Mouse (Mus musculus): ENCODE results near the gene Slc43a1. TPM values are rescaled to one million over a fixed set of nuclear protein-coding genes. Genes with fewer than 3 reads are reported as not detected.

Slc43a1 gene
- polyA plus RNA-seq, 1 experiment from 2014 or later, result 18.8 TPM

GRCm38 (mm10) chr2:84882606-84883005 is 44.0 kb downstream of the Slc43a1 start:
- no peak for TF ChIP-seq CTCF (IDR thresholded peaks at IDR 0.05; ENCODE audit: low read depth)
- ATAC-seq (ENCODE audit: insufficient read depth), result peak; percentile 19; the same call in 1 of the 2 replicates
- H3K4me3 ChIP-seq (ENCODE audit: low read depth, low read length), result no peak overlapping the region
- no peak overlapping the region for H3K27ac ChIP-seq (ENCODE audit: low read depth)
- no peak overlapping the region for H3K9ac ChIP-seq
- DNase-seq, result peak; percentile 57
- no peaks in the 10 kb centered on the region for H3K36me3 ChIP-seq (ENCODE audit: insufficient read depth)
- WGBS, result 2% methylated on average over 23 of the region's 23 CpGs
- peaks cover 68% of the 10 kb centered on the region for H3K27me3 ChIP-seq (ENCODE audit: insufficient read depth, low read length)
- no peaks in the 10 kb centered on the region for H3K4me1 ChIP-seq (ENCODE audit: insufficient read depth)
- H3K9me3 ChIP-seq (ENCODE audit: low read depth, low read length), result no peaks in the 10 kb centered on the region
- H3K4me2 ChIP-seq, result peak overlapping the region; percentile 51

GRCm38 (mm10) chr2:84883084-84883483 is 44.4 kb downstream of the Slc43a1 start:
- 9% methylated on average over 6 of the region's 6 CpGs for WGBS
- ATAC-seq (ENCODE audit: insufficient read depth), result 0 out of 2 replicates have a peak, but pooled peaks have one; percentile 2
- peak overlapping the region; percentile 51 for H3K4me2 ChIP-seq
- H3K9me3 ChIP-seq (ENCODE audit: low read depth, low read length), result no peaks in the 10 kb centered on the region
- TF ChIP-seq CTCF (IDR thresholded peaks at IDR 0.05; ENCODE audit: low read depth), result no peak
- H3K9ac ChIP-seq, result no peak overlapping the region
- no peaks in the 10 kb centered on the region for H3K36me3 ChIP-seq (ENCODE audit: insufficient read depth)
- no peaks in the 10 kb centered on the region; the same call in 1 of the 2 replicates for H3K4me1 ChIP-seq (ENCODE audit: insufficient read depth)
- no peak overlapping the region for H3K27ac ChIP-seq (ENCODE audit: low read depth)
- H3K4me3 ChIP-seq (ENCODE audit: low read depth, low read length), result no peak overlapping the region
- DNase-seq, result no peak
- H3K27me3 ChIP-seq (ENCODE audit: insufficient read depth, low read length), result peaks cover 73% of the 10 kb centered on the region

DNA sequence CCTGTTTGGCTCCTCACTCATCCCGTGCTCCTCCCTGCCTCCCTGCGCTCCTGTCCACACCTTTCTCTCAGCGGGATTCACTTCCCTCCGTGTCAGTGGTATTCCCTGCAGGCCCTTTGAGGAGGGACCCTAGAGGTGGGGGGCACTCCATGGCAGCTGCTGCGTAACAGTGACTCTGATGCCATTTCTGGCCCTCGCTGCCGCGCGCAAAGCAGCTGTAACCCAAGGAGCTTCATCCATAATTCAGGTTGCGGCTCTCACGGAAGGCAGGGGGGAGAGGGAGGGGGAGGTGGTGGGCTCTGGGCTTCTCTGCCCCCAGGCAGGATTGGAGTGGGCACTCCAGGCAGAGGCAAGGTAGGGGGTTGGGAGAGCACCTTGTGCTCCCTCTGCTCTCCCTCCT is 44.9 kb downstream of the Slc43a1 start:
- DNase-seq, result no peak
- 4% methylated on average over 11 of the region's 11 CpGs for WGBS

GRCm38 (mm10) chr2:84883942-84884341 is 45.3 kb downstream of the Slc43a1 start:
- ATAC-seq (ENCODE audit: insufficient read depth), result no peak
- Histone ChIP-seq H3K4me1 (ENCODE audit: insufficient read depth) (peaks cover 3% of the 10 kb centered on the region), H3K27ac (ENCODE audit: low read depth) (no peak overlapping the region), H3K9ac (no peak overlapping the region), H3K9me3 (ENCODE audit: low read depth, low read length) (no peaks in the 10 kb centered on the region), H3K27me3 (ENCODE audit: insufficient read depth, low read length) (peaks cover 78% of the 10 kb centered on the region), H3K4me2 (no peak overlapping the region), H3K36me3 (ENCODE audit: insufficient read depth) (no peaks in the 10 kb centered on the region), H3K4me3 (ENCODE audit: low read depth, low read length) (no peak overlapping the region)
- no peak for TF ChIP-seq CTCF (IDR thresholded peaks at IDR 0.05; ENCODE audit: low read depth)
- DNase-seq, result no peak
- 71% methylated on average over 4 of the region's 4 CpGs for WGBS

More for the DNA sequence above, 44.9 kb downstream of the Slc43a1 start:
- H3K4me2 ChIP-seq, result peak overlapping the region; percentile 51
- no peak for TF ChIP-seq CTCF (IDR thresholded peaks at IDR 0.05; ENCODE audit: low read depth)
- no peaks in the 10 kb centered on the region; the same call in 1 of the 2 replicates for H3K4me1 ChIP-seq (ENCODE audit: insufficient read depth)
- H3K27me3 ChIP-seq (ENCODE audit: insufficient read depth, low read length), result peaks cover 76% of the 10 kb centered on the region
- no peaks in the 10 kb centered on the region for H3K9me3 ChIP-seq (ENCODE audit: low read depth, low read length)
- H3K27ac ChIP-seq (ENCODE audit: low read depth), result no peak overlapping the region
- no peak for ATAC-seq (ENCODE audit: insufficient read depth)
- no peak overlapping the region for H3K4me3 ChIP-seq (ENCODE audit: low read depth, low read length)
- H3K36me3 ChIP-seq (ENCODE audit: insufficient read depth), result no peaks in the 10 kb centered on the region
- H3K9ac ChIP-seq, result no peak overlapping the region

DNA sequence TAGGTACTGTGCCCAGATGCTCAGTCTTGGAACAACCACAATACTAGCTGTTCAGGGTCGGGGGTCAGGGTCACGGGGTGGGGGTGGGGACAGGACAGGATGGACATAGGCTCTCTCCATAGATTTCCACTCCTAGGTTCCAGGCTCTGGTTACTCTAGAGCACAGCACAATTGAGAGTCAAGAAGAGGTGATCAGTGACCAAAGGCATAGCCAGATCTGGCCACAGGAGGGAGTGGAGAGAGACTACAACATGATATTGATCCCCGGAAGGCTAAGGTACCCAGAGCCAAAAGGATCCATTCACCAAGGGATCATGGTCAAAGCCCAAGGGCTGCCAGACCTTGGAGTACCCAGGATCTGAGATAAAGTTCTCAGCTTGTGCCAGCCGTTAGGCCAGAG is 46.0 kb downstream of the Slc43a1 start:
- peaks cover 10% of the 10 kb centered on the region for H3K4me1 ChIP-seq (ENCODE audit: insufficient read depth)
- DNase-seq, result no peak

GRCm38 (mm10) chr2:84885084-84886055 is 46.7 kb downstream of the Slc43a1 start:
- H3K4me2 ChIP-seq, result peak overlapping the region; percentile 79
- H3K4me1 ChIP-seq (ENCODE audit: insufficient read depth), result peaks cover 11% of the 10 kb centered on the region

More for the DNA sequence above, 46.0 kb downstream of the Slc43a1 start:
- Histone ChIP-seq H3K27me3 (ENCODE audit: insufficient read depth, low read length) (peaks cover 84% of the 10 kb centered on the region), H3K9me3 (ENCODE audit: low read depth, low read length) (no peaks in the 10 kb centered on the region), H3K4me3 (ENCODE audit: low read depth, low read length) (no peak overlapping the region), H3K36me3 (ENCODE audit: insufficient read depth) (no peaks in the 10 kb centered on the region), H3K4me2 (no peak overlapping the region), H3K9ac (no peak overlapping the region), H3K27ac (ENCODE audit: low read depth) (no peak overlapping the region)
- 39% methylated on average over 4 of the region's 4 CpGs for WGBS
- TF ChIP-seq CTCF (IDR thresholded peaks at IDR 0.05; ENCODE audit: low read depth), result peak; percentile 25; the same call in 1 of the 2 replicates
- ATAC-seq (ENCODE audit: insufficient read depth), result no peak

DNA sequence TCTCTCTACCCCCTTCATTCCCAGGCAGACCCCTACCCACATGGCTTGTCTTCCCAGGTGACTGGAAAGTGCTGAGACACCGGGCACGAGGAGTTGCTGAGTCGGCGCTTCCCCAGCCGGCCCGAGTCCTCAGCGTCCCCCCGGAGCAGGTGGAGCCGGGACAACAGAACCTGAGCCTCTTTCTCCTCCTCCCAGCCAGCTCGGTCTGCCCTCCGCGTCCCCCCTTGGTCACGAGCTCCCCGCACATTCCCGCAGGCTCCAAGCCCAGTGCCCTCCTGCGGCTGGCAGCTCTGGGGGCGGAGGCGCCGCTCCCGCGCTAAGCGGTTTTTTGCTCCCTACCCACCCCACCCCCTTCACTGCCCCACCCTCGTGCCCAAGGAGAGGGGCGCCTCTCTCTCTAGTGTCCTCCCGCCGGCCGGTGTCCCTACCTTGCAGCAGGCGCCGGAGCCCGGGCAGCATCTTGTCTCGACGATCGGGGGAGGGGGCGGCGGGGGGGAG is 47.6 kb downstream of the Slc43a1 start, which contains the start of gene Rtn4rl2:
Rtn4rl2 (minus strand) TSS at position 477 of the 498 bp plus-strand sequence.
- H3K27me3 ChIP-seq (ENCODE audit: insufficient read depth, low read length), result peaks cover 78% of the 10 kb centered on the region
- peak within 1 kb of the TSS; percentile 79 for H3K4me2 ChIP-seq
- 2% methylated on average over 29 of the region's 35 CpGs for WGBS
- peak; percentile 3; the same call in 1 of the 2 replicates for ATAC-seq (ENCODE audit: insufficient read depth)
- H3K9me3 ChIP-seq (ENCODE audit: low read depth, low read length), result no peaks in the 10 kb centered on the region
- H3K4me3 ChIP-seq (ENCODE audit: low read depth, low read length), result peak within 1 kb of the TSS; percentile 57
- H3K36me3 ChIP-seq (ENCODE audit: insufficient read depth), result no peaks in the 10 kb centered on the region
- H3K4me1 ChIP-seq (ENCODE audit: insufficient read depth), result peaks cover 11% of the 10 kb centered on the region
- DNase-seq, result no peak
- no peak within 1 kb of the TSS for H3K27ac ChIP-seq (ENCODE audit: low read depth)
- TF ChIP-seq CTCF (IDR thresholded peaks at IDR 0.05; ENCODE audit: low read depth), result no peak
- peak within 1 kb of the TSS; percentile 42 for H3K9ac ChIP-seq

More at GRCm38 (mm10) chr2:84885084-84886055, 46.7 kb downstream of the Slc43a1 start:
- Histone ChIP-seq H3K4me3 (ENCODE audit: low read depth, low read length) (peak overlapping the region; percentile 57), H3K9me3 (ENCODE audit: low read depth, low read length) (no peaks in the 10 kb centered on the region), H3K36me3 (ENCODE audit: insufficient read depth) (no peaks in the 10 kb centered on the region), H3K27ac (ENCODE audit: low read depth) (no peak overlapping the region), H3K27me3 (ENCODE audit: insufficient read depth, low read length) (peaks cover 85% of the 10 kb centered on the region), H3K9ac (no peak overlapping the region)
- WGBS, result 13% methylated on average over 19 of the region's 23 CpGs
- no peak for TF ChIP-seq CTCF (IDR thresholded peaks at IDR 0.05; ENCODE audit: low read depth)
- ATAC-seq (ENCODE audit: insufficient read depth) (no peak), DNase-seq (no peak)

All from lung, embryonic 14.5 days (tissue).